Mouse (Mus musculus) intestine, embryonic 16.5 days (tissue): ENCODE data around the gene Slc38a3. TPM values are rescaled to one million over a fixed set of nuclear protein-coding genes. Genes with fewer than 3 reads are reported as not detected.

ENCODE experiments used
- ATAC-seq: fragments of 200-750 bp; cut with Nextera tagmentation; 2 replicates; pipeline ENCODE4 v1.8.0; 2017; ENCODE audit warnings: moderate TSS enrichment, moderate library complexity
- H3K27ac ChIP-seq: fragments of 300-500 bp; sonication (generic); 2 replicates; pipeline ENCODE4 v1.5.1; 2014; ENCODE audit warnings: mild to moderate bottlenecking, low read length
- H3K27me3 ChIP-seq: fragments of 300-500 bp; sonication (generic); replicated peaks from 2 replicates; pipeline ENCODE4 v1.6.1; 2014; ENCODE audit warnings: low read length, control low read depth, mixed read lengths; ENCODE audit not compliant: control insufficient read depth, insufficient read depth
- H3K36me3 ChIP-seq: fragments of 300-500 bp; sonication (generic); 2 replicates; pipeline ENCODE4 v1.6.1; 2014; ENCODE audit warnings: low read length, control low read depth; ENCODE audit not compliant: control insufficient read depth, insufficient read depth
- H3K4me1 ChIP-seq: fragments of 300-500 bp; sonication (generic); 2 replicates; pipeline ENCODE4 v1.6.1; 2014; ENCODE audit warnings: low read length, control low read depth, mixed read lengths; ENCODE audit not compliant: control insufficient read depth, insufficient read depth
- H3K4me2 ChIP-seq: fragments of 300-500 bp; sonication (generic); 2 replicates; pipeline ENCODE4 v1.6.1; 2014; ENCODE audit warnings: low read depth, low read length, control low read depth
- H3K4me3 ChIP-seq: fragments of 300-500 bp; sonication (generic); 2 replicates; pipeline ENCODE4 v1.5.1; 2014; ENCODE audit warnings: mild to moderate bottlenecking, low read length
- H3K9ac ChIP-seq: fragments of 300-500 bp; sonication (generic); 2 replicates; pipeline ENCODE4 v1.6.1; 2014; ENCODE audit warnings: low read depth, low read length
- H3K9me3 ChIP-seq: fragments of 300-500 bp; sonication (generic); 2 replicates; pipeline ENCODE4 v1.6.1; 2016; ENCODE audit warnings: low read length, control low read depth; ENCODE audit not compliant: control insufficient read depth
- WGBS: fragments of 180-500 bp; shearing (Covaris S2); extraction: QIAGEN DNeasy Blood & Tissue Kit; methylation state at CpG from one replicate; pipeline ENCODE4 v1.1.7; 2014; 5-methylcytosine and 5-hydroxymethylcytosine counted together
- polyA plus RNA-seq: library from polyadenylated mRNA; unstranded; fragments of >200 nt; fragmentation: Nextera tagmentation; extraction: Ambion mirVana; gene quantifications from 2 replicates; pipeline ENCODE4 v1.2.1, GENCODE M21; 2015

Gene Slc38a3
- polyA plus RNA-seq, 1 experiment from 2014 or later, result 10.1 TPM

DNA sequence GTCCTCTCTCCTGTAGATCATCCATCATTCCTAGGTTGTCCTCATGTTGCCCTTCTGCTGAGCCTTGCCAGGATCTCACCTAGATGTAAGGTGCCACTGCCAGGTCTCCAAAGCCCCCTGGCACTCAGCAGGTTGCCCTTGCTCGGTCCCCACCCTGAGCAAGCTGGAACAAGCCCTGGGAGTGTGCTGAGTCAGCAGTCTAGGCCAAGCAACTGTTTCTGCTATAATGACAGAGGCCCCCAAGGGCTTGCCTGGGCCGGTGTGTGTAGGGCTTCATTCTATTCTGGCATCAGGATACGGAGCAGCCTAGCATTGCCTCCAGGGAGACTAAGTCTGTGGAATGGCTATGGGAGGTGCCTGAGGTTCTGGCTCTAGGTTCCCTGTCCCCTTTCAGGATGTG is 8.6 kb downstream of the Slc38a3 start:
- Histone ChIP-seq H3K4me2 (no peak overlapping the region), H3K27me3 (peaks cover 6% of the 10 kb centered on the region; the same call in 1 of the 2 replicates), H3K4me3 (no peak overlapping the region), H3K36me3 (no peaks in the 10 kb centered on the region), H3K9me3 (no peaks in the 10 kb centered on the region), H3K27ac (no peak overlapping the region), H3K4me1 (peaks cover 2% of the 10 kb centered on the region; the same call in 1 of the 2 replicates), H3K9ac (no peak overlapping the region)
- ATAC-seq, result no peak
- 71% methylated on average over 3 of the region's 3 CpGs for WGBS

DNA sequence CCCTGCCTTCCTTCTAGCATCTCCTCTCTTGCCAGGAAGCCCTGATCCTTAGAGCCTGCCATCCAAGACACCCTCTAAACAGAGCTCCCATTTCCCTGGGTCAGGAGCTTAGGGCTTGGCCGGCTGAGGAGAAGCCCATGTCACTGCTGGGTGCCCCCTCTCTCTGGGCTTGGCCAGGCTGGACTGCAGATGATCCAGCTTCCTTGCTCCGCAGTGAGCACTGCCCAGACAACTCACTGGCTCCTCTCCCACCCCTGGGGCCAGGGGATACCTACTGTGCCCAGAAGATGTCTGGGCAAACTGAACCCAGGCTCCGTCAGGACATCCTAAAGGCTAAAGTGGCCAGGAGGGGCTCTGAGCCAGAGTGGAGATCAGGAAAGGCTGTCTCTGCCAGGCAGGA is 9.4 kb downstream of the Slc38a3 start:
- ATAC-seq, result no peak
- Histone ChIP-seq H3K4me3 (no peak overlapping the region), H3K9me3 (no peaks in the 10 kb centered on the region), H3K36me3 (no peaks in the 10 kb centered on the region), H3K27ac (no peak overlapping the region), H3K9ac (no peak overlapping the region), H3K4me2 (no peak overlapping the region), H3K4me1 (peaks cover 9% of the 10 kb centered on the region), H3K27me3 (no peaks in the 10 kb centered on the region)
- 84% methylated on average over 3 of the region's 3 CpGs for WGBS

GRCm38 (mm10) chr9:107659551-107659950 is 9.8 kb downstream of the Slc38a3 start:
- Histone ChIP-seq H3K27ac (no peak overlapping the region), H3K4me2 (no peak overlapping the region), H3K9ac (no peak overlapping the region), H3K4me1 (peaks cover 9% of the 10 kb centered on the region), H3K36me3 (no peaks in the 10 kb centered on the region), H3K4me3 (no peak overlapping the region), H3K27me3 (no peaks in the 10 kb centered on the region), H3K9me3 (no peaks in the 10 kb centered on the region)
- ATAC-seq, result 0 out of 2 replicates have a peak, but pooled peaks have one; percentile 12
- WGBS, result 76% methylated on average over 10 of the region's 10 CpGs

DNA sequence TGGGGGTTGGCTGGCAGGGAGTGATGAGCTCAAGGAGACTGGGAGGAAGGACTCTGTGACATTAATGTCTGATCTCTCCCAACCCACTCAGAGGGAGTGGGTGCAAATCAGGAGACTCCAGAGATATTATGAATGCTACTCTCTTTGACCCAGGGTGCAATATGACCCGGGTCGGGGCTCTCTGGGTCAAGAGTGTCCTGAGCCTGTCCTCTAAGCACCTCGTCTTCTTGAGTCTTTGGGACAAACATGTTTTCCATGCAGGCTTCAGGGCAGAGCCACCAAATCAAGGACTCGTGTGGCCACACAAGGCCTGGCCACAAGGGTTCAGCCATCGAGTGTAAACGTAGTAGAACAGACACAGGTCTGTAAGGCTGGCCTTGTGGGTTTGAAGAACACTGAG is 11.2 kb downstream of the Slc38a3 start:
- no peak for ATAC-seq
- no peak overlapping the region for H3K4me2 ChIP-seq
- H3K27me3 ChIP-seq, result no peaks in the 10 kb centered on the region
- H3K9ac ChIP-seq, result no peak overlapping the region
- peaks cover 12% of the 10 kb centered on the region for H3K4me1 ChIP-seq
- H3K27ac ChIP-seq, result no peak overlapping the region
- H3K4me3 ChIP-seq, result no peak overlapping the region
- no peaks in the 10 kb centered on the region for H3K9me3 ChIP-seq
- H3K36me3 ChIP-seq, result no peaks in the 10 kb centered on the region
- WGBS, result 86% methylated on average over 6 of the region's 6 CpGs

DNA sequence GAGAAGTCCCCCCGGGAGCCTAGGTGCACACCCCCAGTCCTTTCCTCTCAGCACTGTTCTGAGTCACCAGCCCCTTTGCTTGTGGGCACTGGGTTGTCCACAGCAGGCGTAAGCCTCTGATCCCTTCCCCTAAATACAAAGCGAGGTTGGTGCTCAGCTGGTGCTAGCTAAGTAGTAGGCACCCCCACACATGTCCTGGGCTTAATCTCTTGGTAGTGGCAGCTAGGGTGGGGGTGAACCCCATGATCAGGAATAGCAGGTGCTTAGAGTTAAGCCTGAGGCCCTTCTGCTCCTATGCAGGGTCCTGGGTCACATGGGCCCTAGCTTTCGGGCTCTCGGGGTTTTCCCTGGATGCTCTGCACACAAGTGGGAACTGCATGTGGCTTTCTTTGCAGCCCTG is 12.2 kb downstream of the Slc38a3 start:
- no peak overlapping the region for H3K4me2 ChIP-seq
- H3K4me3 ChIP-seq, result no peak overlapping the region
- no peaks in the 10 kb centered on the region for H3K36me3 ChIP-seq
- no peak overlapping the region for H3K9ac ChIP-seq
- WGBS, result 87% methylated on average over 5 of the region's 5 CpGs
- H3K27ac ChIP-seq, result no peak overlapping the region
- H3K27me3 ChIP-seq, result no peaks in the 10 kb centered on the region
- H3K9me3 ChIP-seq, result no peaks in the 10 kb centered on the region
- peaks cover 12% of the 10 kb centered on the region for H3K4me1 ChIP-seq
- ATAC-seq, result no peak

DNA sequence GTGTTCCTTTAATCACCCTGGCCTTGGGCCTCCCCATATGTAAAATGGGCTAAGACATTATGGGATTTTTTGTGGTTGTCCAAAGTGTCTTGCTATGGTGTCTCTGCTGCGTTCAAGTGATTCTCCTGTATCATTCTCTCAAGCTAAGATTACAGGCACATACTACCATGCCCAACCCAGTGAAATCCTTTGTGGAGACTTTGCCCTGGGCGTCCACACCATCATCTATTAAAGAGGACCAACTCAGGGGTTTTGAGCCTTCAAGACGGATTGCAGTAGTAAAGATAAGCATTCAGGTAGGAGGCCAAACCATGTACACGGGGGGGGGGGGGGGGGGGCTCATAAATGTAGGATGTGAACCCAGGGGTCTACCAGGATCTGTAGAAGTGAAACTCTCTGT is 14.7 kb downstream of the Slc38a3 start:
- peak; percentile 55 for ATAC-seq
- WGBS, result 55% methylated on average over 4 of the region's 4 CpGs
- no peaks in the 10 kb centered on the region for H3K36me3 ChIP-seq

DNA sequence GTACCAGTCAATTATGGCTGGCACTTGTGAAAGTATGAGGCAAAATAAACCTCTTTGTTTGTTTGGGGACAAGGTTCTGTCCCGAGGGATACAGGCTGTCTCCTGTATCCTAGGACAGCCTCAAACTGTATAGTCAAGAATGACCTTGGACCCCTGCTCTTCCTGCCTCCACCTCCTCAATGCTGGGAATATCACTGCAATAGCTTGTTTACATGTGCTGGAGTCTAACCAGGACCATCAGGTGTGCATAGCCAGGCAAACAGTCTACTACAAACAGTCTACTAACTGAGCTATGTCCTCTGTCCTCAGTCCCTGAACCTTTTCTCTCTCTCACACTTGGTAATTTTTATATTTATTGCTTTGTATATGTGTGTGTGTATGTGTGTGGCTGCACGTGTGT is 15.9 kb downstream of the Slc38a3 start:
- Histone ChIP-seq H3K9me3 (no peaks in the 10 kb centered on the region), H3K9ac (no peak overlapping the region), H3K4me1 (peaks cover 12% of the 10 kb centered on the region), H3K4me2 (no peak overlapping the region), H3K27ac (no peak overlapping the region), H3K36me3 (no peaks in the 10 kb centered on the region), H3K4me3 (no peak overlapping the region), H3K27me3 (no peaks in the 10 kb centered on the region)
- ATAC-seq, result no peak; the same call in 1 of the 2 replicates
- 68% methylated on average over 2 of the region's 2 CpGs for WGBS

More for the DNA sequence above, 14.7 kb downstream of the Slc38a3 start:
- Histone ChIP-seq H3K9ac (no peak overlapping the region), H3K4me1 (peaks cover 12% of the 10 kb centered on the region), H3K4me2 (no peak overlapping the region), H3K27ac (peak overlapping the region; percentile 65), H3K9me3 (no peaks in the 10 kb centered on the region), H3K27me3 (no peaks in the 10 kb centered on the region), H3K4me3 (no peak overlapping the region)

DNA sequence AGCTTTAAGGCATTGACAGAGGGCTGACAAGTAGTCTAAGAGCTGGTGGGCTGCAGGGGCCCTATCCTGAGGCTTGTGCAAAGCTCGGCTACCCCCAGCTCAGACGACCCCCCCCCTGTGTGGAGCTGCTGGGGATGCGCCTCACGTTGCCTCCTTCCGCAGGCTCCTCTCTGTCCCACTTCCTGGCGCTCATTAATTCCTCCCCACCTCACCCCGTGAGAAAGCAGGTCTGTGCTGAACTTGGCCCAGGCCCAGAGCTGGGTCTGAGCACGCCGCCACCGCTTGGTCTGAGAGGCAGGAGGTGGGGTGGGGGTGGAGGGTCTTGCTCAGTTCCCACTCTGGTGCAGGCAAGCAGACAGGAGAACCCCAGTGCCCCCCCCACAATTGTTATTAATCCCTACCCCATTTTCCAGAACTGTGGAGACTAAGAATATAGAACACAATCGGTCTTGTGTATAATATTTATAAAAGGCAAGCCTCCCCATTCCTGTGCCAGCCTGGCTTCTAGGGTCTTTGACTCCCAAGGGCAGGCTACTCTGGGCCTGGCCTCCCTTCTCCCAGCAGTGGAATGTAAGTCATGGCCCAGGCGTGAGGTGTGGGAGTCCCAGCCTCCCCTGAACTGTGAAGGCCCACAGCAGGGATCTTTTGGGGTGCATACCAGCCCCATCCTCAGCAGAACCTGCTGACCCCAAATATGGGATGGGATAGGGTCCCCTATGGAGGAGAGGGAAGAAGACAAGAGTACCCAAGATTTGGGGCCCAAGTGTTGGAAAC is 18.4 kb downstream of the Slc38a3 start:
- Histone ChIP-seq H3K27me3 (no peaks in the 10 kb centered on the region), H3K4me2 (no peak overlapping the region), H3K9me3 (no peaks in the 10 kb centered on the region), H3K27ac (no peak overlapping the region), H3K4me1 (peaks cover 11% of the 10 kb centered on the region), H3K9ac (no peak overlapping the region), H3K36me3 (no peaks in the 10 kb centered on the region), H3K4me3 (no peak overlapping the region)
- no peak for ATAC-seq
- 32% methylated on average over 12 of the region's 12 CpGs for WGBS

DNA sequence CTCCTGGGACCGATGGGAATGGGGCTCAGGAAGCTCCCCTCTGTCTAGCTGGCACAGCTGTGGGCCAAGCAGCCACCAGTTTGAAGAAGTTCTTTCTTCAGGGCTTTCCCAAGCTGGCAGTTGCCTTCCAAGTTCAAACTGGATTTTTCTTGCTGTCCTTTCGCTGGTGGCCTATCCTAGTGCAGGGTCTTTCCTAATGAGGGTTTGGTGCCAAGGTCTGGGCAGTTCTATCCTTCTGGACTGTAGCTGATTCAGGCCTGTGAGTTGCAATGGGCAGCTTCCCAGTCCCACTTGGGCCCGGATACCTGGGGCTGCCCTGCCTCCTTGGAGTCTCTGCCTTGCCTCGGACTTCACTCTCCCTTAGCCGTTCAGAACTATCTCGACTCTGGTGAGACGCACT is 19.1 kb downstream of the Slc38a3 start:
- H3K4me2 ChIP-seq, result no peak overlapping the region
- 58% methylated on average over 7 of the region's 7 CpGs for WGBS
- no peaks in the 10 kb centered on the region for H3K27me3 ChIP-seq
- no peak overlapping the region for H3K9ac ChIP-seq
- peaks cover 5% of the 10 kb centered on the region for H3K4me1 ChIP-seq
- no peak overlapping the region for H3K27ac ChIP-seq
- no peaks in the 10 kb centered on the region for H3K36me3 ChIP-seq
- ATAC-seq, result no peak
- no peak overlapping the region for H3K4me3 ChIP-seq
- H3K9me3 ChIP-seq, result no peaks in the 10 kb centered on the region

GRCm38 (mm10) chr9:107648767-107649166 is 20.6 kb downstream of the Slc38a3 start:
- Histone ChIP-seq H3K36me3 (no peaks in the 10 kb centered on the region), H3K27me3 (no peaks in the 10 kb centered on the region), H3K4me2 (no peak overlapping the region), H3K9me3 (no peaks in the 10 kb centered on the region), H3K9ac (no peak overlapping the region), H3K4me1 (0 out of 2 replicates have a peak, but pooled peaks cover 4% of the 10 kb centered on the region), H3K4me3 (no peak overlapping the region), H3K27ac (no peak overlapping the region)
- WGBS, result 59% methylated on average over 3 of the region's 3 CpGs
- no peak for ATAC-seq
